Mouse (Mus musculus) T-helper 2 cell (primary cell): ENCODE data around the gene Otof.

ENCODE experiments used
- in situ Hi-C: fragments of 300-600 bp; cut with MboI, MseI; formaldehyde crosslinking; loops from one replicate; pipeline ENCODE4 v1.15.1; 2025; ENCODE audit warnings: high pct_unique_total_duplicates

The Otof gene

GRCm38 (mm10) chr5:30342601-30343015, 119.1 kb downstream of the Otof start:
- in situ Hi-C loops: loop anchor here (5.0 kb wide), 2 partner anchors 55 to 125 kb away; no protein-coding TSS in a partner anchor

- in situ Hi-C loops: loop anchor here (5.0 kb wide), 2 partner anchors 54 to 124 kb away; no protein-coding TSS in a partner anchor
Measured at GRCm38 (mm10) chr5:30341601-30342365, 119.9 kb downstream of the Otof start.

- in situ Hi-C loops: loop anchor here (5.0 kb wide), 2 partner anchors 54 to 124 kb away; no protein-coding TSS in a partner anchor
Measured at GRCm38 (mm10) chr5:30340815-30341214, 120.9 kb downstream of the Otof start.
